Mouse (Mus musculus): ENCODE results near the gene Gm15085.
"Not testable (repeated sequence)": the region's sequence is repeated elsewhere in the genome, so short reads cannot be mapped to it uniquely, and the experiment has no call there.

Gene Gm15085

DNA sequence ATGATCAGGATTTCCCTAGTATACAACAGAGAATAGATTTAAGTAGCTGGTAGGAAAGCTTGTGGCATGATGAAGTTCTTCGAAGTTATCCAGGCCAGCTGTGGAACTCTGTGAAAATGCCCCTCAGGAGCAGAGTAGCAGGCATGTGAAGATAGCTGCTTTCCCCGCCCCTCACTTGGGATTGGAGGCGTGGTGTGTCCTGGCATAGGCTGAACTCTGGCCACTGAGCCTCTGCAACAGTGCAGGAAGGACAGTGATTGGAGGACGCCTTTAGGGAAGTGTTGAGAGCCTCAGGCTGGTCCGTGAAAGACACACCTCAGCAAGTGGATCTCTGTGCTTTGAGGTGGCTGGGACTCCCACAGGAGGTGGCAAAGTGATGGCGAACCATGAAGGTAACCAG, at the start of gene Gm15085:
Gene Gm15085 (plus strand): TSS at position 301 of the 400 bp plus-strand sequence.
- DNase-seq (ENCODE audit: low read depth, low spot score), result not testable (repeated sequence)

Data from CD4-positive, CD25-positive, alpha-beta regulatory T cell, adult 2 months (primary cell).